Mouse (Mus musculus): ENCODE measurements around the gene Rpl10a. TPM values are rescaled to one million over a fixed set of nuclear protein-coding genes. Genes with fewer than 3 reads are reported as not detected.

Gene Rpl10a
- 817 and 939 TPM in 2 replicates for total RNA-seq (2014; rRNA removed; ENCODE audit: low replicate concordance)
- 255 and 273 TPM in 2 replicates for polyA plus RNA-seq (2015; fragmentation: Nextera tagmentation; extraction: Ambion mirVana)

GRCm38 (mm10) chr17:28328366-28328928 lies at the start of gene Rpl10a:
Rpl10a (plus strand) TSS chr17:28328471.
- peak within 1 kb of the TSS; percentile 88 for H3K9ac ChIP-seq (replicated peaks; ENCODE audit: low read depth, low read length)
- H3K4me3 ChIP-seq (ENCODE audit: low read depth, low read length), result peak within 1 kb of the TSS; percentile 73
- peak; percentile 89 for ATAC-seq (ENCODE audit: insufficient read depth, low read depth)
- under 1% methylated on average over 45 of the region's 67 CpGs for WGBS
- H3K36me3 ChIP-seq (replicated peaks; ENCODE audit: control insufficient read depth, insufficient read depth, low read length), result peaks cover 33% of the 10 kb centered on the region
- H3K27ac ChIP-seq (ENCODE audit: low read depth), result peak within 1 kb of the TSS; percentile 93
- no peaks in the 10 kb centered on the region for H3K27me3 ChIP-seq (ENCODE audit: control insufficient read depth, insufficient read depth, low read length)
- H3K9me3 ChIP-seq (replicated peaks; ENCODE audit: control insufficient read depth, low read length), result no peaks in the 10 kb centered on the region
- TF ChIP-seq EP300 (IDR thresholded peaks at IDR 0.05; ENCODE audit: low read depth), result peak; percentile 99
- TF ChIP-seq CTCF (IDR thresholded peaks at IDR 0.05; ENCODE audit: low read depth), result peak; percentile 84
- H3K4me2 ChIP-seq (ENCODE audit: low read depth, low read length), result peak within 1 kb of the TSS; percentile 81
- peak; percentile 96 for DNase-seq (ENCODE audit: low spot score)
- peaks cover 18% of the 10 kb centered on the region for H3K4me1 ChIP-seq (ENCODE audit: control insufficient read depth, insufficient read depth)

DNA sequence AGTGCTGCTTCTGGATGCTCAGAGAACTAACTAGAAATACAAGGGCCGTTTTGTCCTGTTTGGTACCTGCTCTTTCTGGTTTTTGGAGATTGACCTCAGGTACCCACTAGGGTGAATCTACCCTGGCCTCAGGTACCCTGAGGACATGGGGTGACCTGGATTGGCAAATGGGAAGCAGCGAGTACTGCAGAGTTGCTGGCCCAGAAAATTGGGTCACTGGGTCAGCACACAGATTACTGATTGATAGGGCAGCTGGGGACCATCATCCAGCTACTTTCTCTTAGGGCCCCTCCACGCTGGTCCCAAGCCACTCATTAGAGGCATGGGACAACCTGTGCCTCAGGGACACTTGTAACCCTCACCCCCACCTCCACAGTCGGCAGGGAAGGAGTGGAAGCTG lies 49.0 kb upstream of the Rpl10a start:
- H3K4me3 ChIP-seq (ENCODE audit: low read depth, low read length), result no peak overlapping the region
- H3K4me2 ChIP-seq (ENCODE audit: low read depth, low read length), result no peak overlapping the region
- 68% methylated on average over 4 of the region's 4 CpGs for WGBS
- no peaks in the 10 kb centered on the region for H3K27me3 ChIP-seq (ENCODE audit: control insufficient read depth, insufficient read depth, low read length)
- no peaks in the 10 kb centered on the region for H3K9me3 ChIP-seq (replicated peaks; ENCODE audit: control insufficient read depth, low read length)
- H3K9ac ChIP-seq (replicated peaks; ENCODE audit: low read depth, low read length), result no peak overlapping the region
- no peak overlapping the region for H3K27ac ChIP-seq (ENCODE audit: low read depth)
- TF ChIP-seq CTCF (IDR thresholded peaks at IDR 0.05; ENCODE audit: low read depth) (no peak), EP300 (IDR thresholded peaks at IDR 0.05; ENCODE audit: low read depth) (no peak)
- no peaks in the 10 kb centered on the region for H3K36me3 ChIP-seq (replicated peaks; ENCODE audit: control insufficient read depth, insufficient read depth, low read length)
- no peak for DNase-seq (ENCODE audit: low spot score)
- H3K4me1 ChIP-seq (ENCODE audit: control insufficient read depth, insufficient read depth), result peaks cover 20% of the 10 kb centered on the region
- no peak for ATAC-seq (ENCODE audit: insufficient read depth, low read depth)

DNA sequence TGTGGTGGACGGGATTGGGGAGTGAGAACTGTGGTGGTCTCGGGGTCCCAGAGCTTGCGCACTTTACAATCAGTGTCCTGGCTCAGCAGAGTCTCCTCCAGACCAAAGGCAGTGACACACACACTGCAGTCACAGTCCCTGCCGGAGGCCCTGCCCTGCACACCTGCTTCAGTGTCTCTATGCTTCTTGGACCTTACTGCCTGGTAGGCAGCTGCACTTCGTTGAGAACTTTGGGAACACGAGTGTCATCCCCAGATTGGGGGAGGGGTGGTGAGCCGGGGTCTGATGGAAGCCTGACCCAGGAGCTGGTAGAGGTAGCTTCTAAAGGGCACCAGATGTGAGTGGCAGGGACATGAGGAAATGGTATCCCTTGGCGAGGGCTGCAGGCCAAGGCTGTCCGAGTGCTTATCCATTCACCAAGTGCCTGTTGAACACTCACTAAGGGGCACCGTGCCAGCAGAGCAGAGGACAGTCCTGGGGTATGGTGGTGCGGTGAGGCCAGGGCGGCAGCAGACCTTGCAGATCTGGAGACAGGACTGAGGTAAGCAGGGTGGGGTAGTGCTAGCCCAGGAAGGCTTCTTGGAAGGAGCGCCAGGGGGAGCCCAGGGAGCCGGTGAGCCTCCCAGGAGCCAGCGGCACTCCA lies 48.4 kb upstream of the Rpl10a start:
- H3K27ac ChIP-seq (ENCODE audit: low read depth), result no peak overlapping the region; the same call in 1 of the 2 replicates
- TF ChIP-seq EP300 (IDR thresholded peaks at IDR 0.05; ENCODE audit: low read depth), result no peak
- no peak for TF ChIP-seq CTCF (IDR thresholded peaks at IDR 0.05; ENCODE audit: low read depth)
- no peak overlapping the region for H3K4me3 ChIP-seq (ENCODE audit: low read depth, low read length)
- no peak overlapping the region for H3K9ac ChIP-seq (replicated peaks; ENCODE audit: low read depth, low read length)
- 42% methylated on average over 15 of the region's 15 CpGs for WGBS
- H3K27me3 ChIP-seq (ENCODE audit: control insufficient read depth, insufficient read depth, low read length), result no peaks in the 10 kb centered on the region
- DNase-seq (ENCODE audit: low spot score) (peak; percentile 63), ATAC-seq (ENCODE audit: insufficient read depth, low read depth) (peak; percentile 90)
- peaks cover 20% of the 10 kb centered on the region for H3K4me1 ChIP-seq (ENCODE audit: control insufficient read depth, insufficient read depth)
- H3K4me2 ChIP-seq (ENCODE audit: low read depth, low read length), result no peak overlapping the region
- no peaks in the 10 kb centered on the region for H3K9me3 ChIP-seq (replicated peaks; ENCODE audit: control insufficient read depth, low read length)
- no peaks in the 10 kb centered on the region for H3K36me3 ChIP-seq (replicated peaks; ENCODE audit: control insufficient read depth, insufficient read depth, low read length)

DNA sequence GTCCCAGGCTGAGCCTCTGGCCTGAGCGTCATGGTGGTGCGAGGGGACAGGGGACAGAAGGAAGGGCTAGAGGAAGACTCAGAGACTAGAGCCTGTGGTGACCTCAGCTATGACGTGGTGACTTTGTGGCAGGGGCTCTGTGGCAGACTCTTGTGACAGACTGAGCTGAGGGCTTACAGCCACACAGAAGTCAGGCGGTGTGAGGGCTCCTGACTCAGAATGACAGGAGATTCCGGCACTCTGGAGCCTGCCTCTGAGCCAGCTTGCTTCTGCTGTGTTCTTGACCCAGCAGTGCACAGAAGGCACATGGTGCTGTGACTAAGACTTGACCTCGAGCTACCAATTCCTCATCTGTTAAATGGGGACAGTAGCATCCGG lies 47.9 kb upstream of the Rpl10a start:
- Histone ChIP-seq H3K9ac (replicated peaks; ENCODE audit: low read depth, low read length) (no peak overlapping the region), H3K36me3 (replicated peaks; ENCODE audit: control insufficient read depth, insufficient read depth, low read length) (no peaks in the 10 kb centered on the region), H3K9me3 (replicated peaks; ENCODE audit: control insufficient read depth, low read length) (no peaks in the 10 kb centered on the region), H3K4me2 (ENCODE audit: low read depth, low read length) (no peak overlapping the region), H3K4me3 (ENCODE audit: low read depth, low read length) (no peak overlapping the region), H3K27me3 (ENCODE audit: control insufficient read depth, insufficient read depth, low read length) (no peaks in the 10 kb centered on the region), H3K27ac (ENCODE audit: low read depth) (no peak overlapping the region; the same call in 1 of the 2 replicates), H3K4me1 (ENCODE audit: control insufficient read depth, insufficient read depth) (peaks cover 20% of the 10 kb centered on the region)
- WGBS, result 60% methylated on average over 7 of the region's 7 CpGs
- DNase-seq (ENCODE audit: low spot score) (no peak), ATAC-seq (ENCODE audit: insufficient read depth, low read depth) (peak; percentile 45)
- TF ChIP-seq CTCF (IDR thresholded peaks at IDR 0.05; ENCODE audit: low read depth), result no peak
- no peak for TF ChIP-seq EP300 (IDR thresholded peaks at IDR 0.05; ENCODE audit: low read depth)

GRCm38 (mm10) chr17:28280831-28281377 lies 47.4 kb upstream of the Rpl10a start:
- H3K9me3 ChIP-seq (replicated peaks; ENCODE audit: control insufficient read depth, low read length), result no peaks in the 10 kb centered on the region
- H3K9ac ChIP-seq (replicated peaks; ENCODE audit: low read depth, low read length), result no peak overlapping the region

More at GRCm38 (mm10) chr17:28280831-28281377, 47.4 kb upstream of the Rpl10a start:
- H3K27me3 ChIP-seq (ENCODE audit: control insufficient read depth, insufficient read depth, low read length), result no peaks in the 10 kb centered on the region
- H3K36me3 ChIP-seq (replicated peaks; ENCODE audit: control insufficient read depth, insufficient read depth, low read length), result no peaks in the 10 kb centered on the region
- H3K27ac ChIP-seq (ENCODE audit: low read depth), result no peak overlapping the region
- 54% methylated on average over 5 of the region's 5 CpGs for WGBS
- peaks cover 20% of the 10 kb centered on the region for H3K4me1 ChIP-seq (ENCODE audit: control insufficient read depth, insufficient read depth)
- no peak for ATAC-seq (ENCODE audit: insufficient read depth, low read depth)
- no peak overlapping the region for H3K4me2 ChIP-seq (ENCODE audit: low read depth, low read length)
- H3K4me3 ChIP-seq (ENCODE audit: low read depth, low read length), result no peak overlapping the region
- DNase-seq (ENCODE audit: low spot score), result no peak
- no peak for TF ChIP-seq CTCF (IDR thresholded peaks at IDR 0.05; ENCODE audit: low read depth)
- TF ChIP-seq EP300 (IDR thresholded peaks at IDR 0.05; ENCODE audit: low read depth), result no peak
